Mouse (Mus musculus): ENCODE results near the gene Armc10. TPM values are rescaled to one million over a fixed set of nuclear protein-coding genes. Genes with fewer than 3 reads are reported as not detected.
"Not testable (repeated sequence)": the region's sequence is repeated elsewhere in the genome, so short reads cannot be mapped to it uniquely, and the experiment has no call there.

Armc10 gene
- total RNA-seq (2015) (51.9 and 52.8 TPM in 2 replicates), total RNA-seq (2017) (50.8 and 59.1 TPM in 2 replicates)

DNA sequence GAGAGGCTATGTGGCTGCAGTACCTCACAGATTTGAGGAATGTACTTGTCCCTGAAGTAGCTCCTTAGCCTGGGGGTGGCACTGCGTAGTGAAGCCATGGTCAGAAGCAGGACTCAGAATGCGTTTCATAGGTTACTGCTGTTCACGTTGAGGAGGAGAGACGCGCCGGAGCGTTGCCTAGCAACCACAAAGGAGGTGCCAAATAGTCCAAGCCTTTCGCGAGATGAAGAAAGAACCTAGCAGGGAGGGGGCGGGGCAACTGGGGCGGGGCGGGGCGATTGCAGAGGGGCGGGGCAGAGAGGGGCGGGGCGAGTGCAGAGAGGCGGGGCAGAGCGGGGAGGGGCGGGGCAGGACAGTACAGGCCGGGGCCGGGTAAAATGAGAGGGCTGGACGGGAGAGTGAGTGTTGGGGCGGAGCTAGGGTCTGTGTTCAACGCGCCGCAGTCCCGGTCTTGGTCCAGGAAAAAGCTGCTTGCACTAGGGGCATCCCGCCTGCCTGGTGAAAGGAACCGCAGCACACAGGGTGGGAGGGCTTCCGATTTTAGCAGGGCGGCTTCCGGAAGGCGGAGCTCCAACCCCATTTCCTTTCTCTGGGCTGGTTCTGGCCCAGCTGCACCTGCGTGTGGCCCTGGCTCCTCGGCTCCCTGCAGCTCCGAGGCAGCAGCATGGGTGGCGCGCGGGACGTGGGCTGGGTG, at the start of gene Armc10, which contains the start of gene Fbxl13:
Gene Armc10, plus strand, starts transcription at position 375 of the 694 bp plus-strand sequence.
Gene Fbxl13, minus strand, starts transcription at position 196 of the 694 bp plus-strand sequence.
- peak; percentile 88 for ATAC-seq (replicated peaks; ENCODE audit: poor library complexity)

DNA sequence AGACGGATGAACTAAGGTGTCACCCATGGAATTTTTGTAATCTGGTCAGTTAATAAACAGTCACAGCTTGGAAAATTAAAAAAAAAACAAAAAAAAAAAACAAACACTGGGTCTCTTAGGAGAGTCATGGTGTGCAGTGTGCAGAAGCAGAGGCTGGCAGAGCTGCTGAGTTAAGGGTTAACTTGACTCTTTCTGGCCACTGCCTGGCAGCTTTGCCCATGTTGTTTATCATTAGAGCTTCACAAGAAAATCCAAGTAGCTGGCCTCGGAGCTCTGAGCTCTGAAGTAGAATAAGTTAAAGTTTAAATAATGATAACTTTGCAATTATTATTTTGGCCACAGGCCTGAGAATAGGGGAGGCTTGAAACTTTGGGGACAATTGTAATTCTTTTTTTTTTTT, 46.1 kb upstream of the Armc10 start:
- ATAC-seq (replicated peaks; ENCODE audit: poor library complexity) = not testable (repeated sequence)

DNA sequence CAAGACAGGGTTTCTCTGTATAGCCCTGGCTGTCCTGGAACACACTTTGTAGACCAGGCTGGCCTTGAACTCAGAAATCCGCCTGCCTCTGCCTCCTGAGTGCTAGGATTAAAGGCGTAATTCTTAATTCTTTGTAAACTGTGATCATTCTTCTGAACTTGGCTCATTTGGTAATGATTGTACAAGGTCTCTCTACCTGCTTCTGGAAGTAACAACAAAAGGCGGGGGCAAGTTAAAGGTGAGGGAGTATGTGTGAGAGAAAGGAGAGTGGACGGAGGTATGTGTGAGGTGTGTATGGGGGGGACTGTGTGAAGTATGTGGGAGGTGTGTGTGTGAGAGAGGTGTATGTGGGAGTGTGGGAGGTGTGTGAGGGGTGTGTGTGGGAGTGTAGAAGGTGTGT, 45.7 kb upstream of the Armc10 start:
- ATAC-seq (replicated peaks; ENCODE audit: poor library complexity) = no peak

DNA sequence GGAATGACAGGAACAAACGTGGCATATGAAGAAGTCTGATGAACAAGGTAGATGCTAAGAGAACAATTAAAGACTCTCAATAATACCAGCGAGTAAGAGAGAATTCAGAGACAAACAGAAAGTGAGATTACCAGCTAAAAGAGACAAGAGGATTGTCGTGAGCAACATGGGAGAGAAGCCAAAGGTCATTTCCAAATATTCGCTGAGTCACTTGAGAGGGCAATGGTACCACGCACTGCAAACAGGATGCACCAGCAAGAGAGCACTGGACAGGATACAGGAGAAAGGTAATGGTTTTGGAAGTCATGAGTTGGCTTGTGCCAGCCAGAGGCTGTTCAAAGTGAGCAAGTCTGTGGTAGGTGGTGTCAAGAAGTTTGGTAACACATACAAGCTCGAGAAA, 39.7 kb upstream of the Armc10 start:
- ATAC-seq (replicated peaks; ENCODE audit: poor library complexity) = no peak

DNA sequence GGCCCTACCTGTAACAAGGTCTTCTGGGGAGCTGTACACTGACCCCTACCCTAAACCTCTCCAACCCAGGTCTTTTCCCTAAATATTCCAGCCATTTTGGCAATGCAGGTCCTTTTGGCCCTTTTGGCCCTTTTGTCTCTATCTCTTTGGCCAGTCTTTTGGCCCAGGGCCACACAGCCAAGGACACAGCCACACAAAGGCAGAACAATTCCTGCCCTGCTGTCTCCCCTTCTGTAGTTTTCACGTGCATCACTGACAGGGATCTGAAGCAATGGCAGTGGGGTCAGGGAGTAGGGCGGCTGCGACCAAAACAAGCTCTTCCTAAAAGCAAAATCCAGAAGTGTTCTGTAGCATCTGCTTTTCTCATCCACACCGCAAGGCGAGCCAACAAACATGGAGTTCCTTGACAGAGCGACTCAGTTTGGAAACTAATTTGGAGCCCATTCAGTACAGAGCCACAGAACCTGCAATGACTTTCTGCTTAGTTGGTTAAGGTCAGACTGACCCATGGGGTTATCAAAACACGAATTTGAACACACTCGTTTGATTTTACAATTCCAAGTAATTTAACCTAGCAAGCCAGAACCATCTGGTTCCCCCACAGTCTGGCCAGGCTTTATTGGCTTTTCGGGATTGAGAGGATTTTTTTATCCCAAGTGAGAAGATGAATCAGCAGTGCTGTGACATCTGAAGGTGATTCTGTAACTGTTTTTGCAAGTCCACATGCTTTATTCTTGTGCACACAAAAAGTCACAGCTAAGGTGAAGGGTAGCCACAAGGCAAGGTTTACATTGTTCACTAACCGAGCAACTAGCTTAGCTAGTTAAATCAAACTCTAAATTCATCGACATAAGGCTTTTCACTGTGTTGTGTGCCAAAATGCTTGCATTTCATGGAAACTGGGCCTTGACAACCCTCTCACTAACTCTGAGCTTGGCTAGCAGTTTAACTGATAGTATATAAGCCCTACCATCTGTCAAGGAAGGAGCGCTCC, 37.0 kb upstream of the Armc10 start:
- no peak for ATAC-seq (replicated peaks; ENCODE audit: poor library complexity)

DNA sequence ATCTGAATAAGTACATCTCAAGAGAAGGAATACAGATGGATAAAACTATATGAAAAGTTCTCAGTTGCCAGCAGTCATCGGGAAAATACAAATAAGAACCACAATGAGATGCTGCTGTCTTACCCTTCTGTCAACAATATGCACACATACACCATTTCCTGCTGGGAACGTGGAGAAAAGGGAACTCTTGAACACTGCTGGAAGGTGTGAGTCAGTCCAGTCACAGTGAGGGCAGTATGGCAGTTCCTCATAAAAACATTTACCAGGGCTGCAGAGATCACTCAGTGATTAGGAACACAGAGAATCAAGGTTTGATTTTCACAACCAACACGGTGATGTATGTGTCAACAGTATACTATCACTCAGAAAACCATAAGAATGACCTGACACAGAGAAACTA, 34.6 kb upstream of the Armc10 start:
- ATAC-seq (replicated peaks; ENCODE audit: poor library complexity) = peak; percentile 89

DNA sequence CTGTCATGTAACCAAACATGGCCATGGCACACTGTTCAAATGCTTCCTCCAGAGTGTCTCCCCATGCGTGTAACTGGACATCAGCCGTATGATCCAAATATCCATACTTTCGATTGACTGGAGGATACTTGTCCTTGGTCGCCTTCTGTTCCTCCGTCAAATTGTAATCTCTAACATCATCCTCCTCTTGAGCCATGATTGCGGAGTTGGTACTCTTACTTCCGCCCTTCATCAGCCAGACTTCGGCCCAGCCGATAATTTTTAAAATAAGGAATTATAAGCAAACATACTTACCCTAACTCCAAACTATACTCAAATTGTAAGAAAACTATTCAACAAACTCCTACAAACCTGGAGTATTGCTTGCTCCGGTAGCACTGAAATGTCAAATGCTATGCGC, 31.3 kb upstream of the Armc10 start:
- peak; percentile 45; the same call in 1 of the 2 replicates for ATAC-seq (replicated peaks; ENCODE audit: poor library complexity)

DNA sequence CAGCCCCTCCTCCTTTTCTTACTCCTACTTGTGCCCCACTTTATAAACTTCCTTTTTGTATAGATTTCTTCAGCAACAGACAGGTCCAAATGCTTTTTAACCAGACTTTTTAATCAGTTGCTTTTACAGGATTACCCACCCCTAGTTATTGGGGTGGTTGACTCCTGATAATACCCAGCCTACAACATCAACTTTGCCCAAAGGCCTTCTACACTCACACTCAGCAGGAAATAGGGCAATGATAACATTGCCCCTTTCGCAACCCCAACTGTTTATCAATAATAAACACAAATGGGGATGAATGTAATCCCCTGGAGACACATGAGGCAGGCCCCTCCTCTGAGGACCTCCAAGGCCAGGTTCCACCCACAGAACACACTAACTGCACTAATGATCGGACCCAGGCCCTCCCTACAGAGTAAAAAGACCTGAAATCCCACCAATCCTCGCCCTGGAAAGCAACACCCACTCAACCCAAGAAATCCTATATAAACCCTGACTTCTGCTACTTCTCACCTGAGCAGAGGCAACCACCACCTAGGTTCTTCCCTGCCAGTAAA, 29.1 kb upstream of the Armc10 start:
- ATAC-seq (replicated peaks; ENCODE audit: poor library complexity) = peak; percentile 55

DNA sequence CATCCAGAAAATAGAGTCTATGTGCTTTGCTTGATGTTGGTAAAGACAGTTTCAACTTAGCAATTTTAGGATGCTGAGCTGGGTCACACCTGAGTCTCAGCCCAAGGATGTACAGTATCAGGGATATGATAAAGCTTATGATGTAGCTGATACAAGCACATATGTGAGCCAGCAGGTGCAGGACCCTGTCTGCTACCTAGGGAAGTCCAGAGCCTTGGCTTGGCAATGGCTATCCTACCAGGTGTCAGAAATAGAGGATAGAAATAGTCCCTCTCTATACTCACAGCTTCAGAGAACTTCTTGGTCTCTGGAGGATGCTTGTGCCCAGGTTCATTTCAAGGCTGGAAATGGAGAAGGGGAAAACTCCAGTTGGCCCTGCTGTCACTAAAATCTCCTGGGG, 19.7 kb upstream of the Armc10 start:
- no peak for ATAC-seq (replicated peaks; ENCODE audit: poor library complexity)

DNA sequence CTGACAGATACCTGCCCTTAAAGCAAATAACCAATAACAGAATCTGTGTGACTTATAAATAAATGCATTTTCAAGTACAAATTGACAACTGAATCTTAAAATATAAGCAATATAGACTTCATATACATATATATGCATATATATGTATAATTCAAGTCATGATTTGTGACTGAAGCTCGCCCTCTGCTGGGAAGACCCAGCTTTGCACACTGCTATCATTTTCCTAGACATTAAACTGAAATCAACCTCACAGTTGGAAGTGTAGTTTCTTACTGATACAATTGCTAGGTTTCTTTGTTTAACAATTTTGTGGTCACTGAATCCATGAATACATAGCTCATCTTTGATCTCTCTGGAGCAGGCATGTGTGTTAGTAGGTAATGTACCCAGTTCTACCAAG, 4.7 kb upstream of the Armc10 start:
- peak; percentile 47 for ATAC-seq (replicated peaks; ENCODE audit: poor library complexity)

DNA sequence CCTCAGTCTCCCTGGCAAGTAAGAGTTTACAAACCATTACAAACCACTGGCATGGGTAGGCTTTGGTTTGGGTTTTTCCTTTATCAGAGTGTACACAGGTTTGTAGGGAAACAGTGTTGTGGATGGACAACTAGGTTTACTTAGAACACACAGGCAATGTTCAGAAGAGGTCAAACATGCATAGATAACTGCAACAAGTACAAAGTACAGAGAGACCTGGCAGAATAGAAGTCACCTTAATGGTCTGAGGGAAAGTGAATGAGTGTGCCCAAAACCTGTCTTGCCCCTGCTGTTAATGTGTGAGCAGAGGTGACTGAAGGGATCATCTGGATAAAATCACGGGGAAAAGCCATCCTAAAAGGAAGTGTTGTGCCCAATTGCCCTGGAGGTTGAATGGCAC, 2.0 kb upstream of the Armc10 start:
- no peak for ATAC-seq (replicated peaks; ENCODE audit: poor library complexity)

DNA sequence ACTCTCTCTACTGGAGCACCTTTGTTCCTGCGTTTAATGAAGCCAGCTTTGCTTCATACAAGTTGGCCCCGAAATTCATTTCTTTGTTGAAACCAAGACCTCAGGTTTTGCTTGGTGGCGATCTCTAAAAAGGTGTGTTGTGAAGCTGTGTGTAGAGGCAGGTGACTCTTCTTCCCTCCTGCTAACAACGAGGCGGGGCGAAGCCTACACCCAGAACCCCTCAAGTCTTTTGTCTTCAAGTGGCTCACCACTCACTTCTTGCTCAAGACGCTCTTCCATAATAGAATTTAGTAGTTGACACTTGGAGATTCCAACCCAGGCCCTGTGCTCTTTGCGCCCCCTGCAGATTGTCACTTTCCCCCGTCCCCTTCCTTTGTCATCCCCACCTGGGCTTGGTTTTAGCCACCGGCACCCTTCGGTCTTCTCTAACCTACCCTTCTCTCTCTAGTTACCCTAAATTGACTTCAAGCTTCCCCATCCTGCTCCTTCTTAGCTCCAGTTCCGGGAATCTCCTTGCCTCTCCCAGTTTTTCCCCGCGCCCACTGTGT, 648 bp upstream of the Armc10 start:
- ATAC-seq (replicated peaks; ENCODE audit: poor library complexity) = 0 out of 2 replicates have a peak, but pooled peaks have one; percentile 9

DNA sequence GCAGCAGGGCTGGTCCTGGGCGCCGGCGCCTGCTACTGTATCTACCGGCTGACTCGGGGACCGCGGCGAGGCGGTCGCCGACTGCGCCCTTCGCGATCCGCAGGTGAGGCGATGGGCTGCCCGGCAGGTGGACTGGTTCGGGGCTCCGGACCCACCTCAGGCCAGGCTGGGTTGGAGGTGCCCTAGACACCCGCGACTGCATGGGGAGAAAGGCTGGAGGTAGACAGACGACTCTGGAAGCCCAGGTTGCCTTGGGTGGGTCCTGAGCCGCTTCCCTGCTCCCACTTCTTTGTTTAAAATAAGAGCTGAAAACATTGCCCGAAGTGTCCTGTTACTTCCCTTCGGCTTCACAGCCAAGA, 499 bp downstream of the Armc10 start:
- no peak for ATAC-seq (replicated peaks; ENCODE audit: poor library complexity)

DNA sequence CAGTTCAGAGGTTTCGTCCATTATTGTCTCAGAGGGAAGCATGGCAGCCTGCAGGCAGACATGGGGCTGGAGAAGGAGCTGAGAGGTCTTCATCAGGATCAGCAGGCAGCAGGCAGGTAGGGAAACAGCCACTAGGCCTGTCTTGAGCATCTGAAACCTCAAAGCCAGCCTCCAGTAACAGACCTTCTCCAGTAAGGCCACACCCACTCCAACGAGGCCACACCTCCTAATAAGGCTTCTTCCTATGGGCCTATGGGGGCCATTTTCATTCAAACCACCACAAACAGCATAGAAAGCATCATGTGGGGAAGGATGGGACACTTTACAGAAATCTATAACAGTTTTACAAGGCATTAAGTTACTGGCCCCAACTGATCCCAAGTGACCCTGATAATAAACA, 5.1 kb downstream of the Armc10 start:
- ATAC-seq (replicated peaks; ENCODE audit: poor library complexity) = no peak

DNA sequence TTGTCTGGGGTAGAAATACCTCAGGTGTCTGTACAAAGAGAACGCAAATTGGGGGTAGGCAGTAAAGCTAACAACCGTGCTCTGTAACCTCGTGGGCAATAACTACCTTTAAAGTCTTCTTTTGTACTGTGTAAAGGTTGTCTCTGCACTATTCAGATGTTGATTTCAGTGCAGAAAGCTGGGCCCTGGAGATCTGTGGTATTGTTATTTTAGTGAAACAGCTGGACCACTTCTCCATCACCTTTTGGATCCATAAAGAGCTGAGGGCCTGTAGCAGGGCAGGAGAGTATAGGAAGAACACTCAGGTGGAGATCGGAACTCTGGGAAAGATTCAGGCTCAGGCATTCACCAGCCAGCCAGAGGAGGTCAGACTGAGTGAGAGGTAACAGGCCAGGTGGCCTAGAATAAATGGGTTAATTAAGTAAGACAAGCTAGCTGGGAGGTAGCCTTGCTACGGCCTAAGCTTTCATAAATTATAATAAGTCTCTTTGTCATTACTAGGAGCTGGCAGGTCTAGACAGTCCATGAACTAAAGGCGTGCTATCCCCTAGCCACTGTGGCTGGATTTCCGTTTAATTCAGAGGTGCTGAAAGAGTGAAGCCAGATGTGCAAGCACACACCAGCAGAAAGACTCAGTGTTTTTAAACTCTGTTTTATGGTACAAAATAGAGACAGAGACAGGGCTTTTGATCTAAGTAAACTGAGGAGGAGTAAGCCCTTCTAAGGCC, 6.4 kb downstream of the Armc10 start:
- ATAC-seq (replicated peaks; ENCODE audit: poor library complexity) = no peak

DNA sequence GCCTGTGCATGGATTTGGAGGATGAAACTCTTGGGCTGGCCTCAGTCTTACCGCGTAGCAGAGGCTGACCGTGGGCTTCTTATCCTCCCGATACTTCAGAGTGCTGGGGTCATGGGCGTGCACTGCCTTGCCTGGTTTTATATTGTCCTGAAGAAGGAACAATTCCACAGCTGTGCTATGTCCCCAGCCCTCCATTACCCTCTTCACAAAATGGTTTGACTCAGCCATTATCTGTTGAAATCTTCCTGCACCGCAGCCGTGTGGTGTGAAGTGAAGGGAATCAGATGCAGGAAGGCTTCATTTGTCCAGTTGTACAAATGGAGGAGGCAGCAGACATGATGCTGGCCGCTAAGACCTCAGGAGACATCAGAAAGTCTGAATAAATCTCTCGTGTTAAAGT, 11.3 kb downstream of the Armc10 start:
- no peak for ATAC-seq (replicated peaks; ENCODE audit: poor library complexity)

DNA sequence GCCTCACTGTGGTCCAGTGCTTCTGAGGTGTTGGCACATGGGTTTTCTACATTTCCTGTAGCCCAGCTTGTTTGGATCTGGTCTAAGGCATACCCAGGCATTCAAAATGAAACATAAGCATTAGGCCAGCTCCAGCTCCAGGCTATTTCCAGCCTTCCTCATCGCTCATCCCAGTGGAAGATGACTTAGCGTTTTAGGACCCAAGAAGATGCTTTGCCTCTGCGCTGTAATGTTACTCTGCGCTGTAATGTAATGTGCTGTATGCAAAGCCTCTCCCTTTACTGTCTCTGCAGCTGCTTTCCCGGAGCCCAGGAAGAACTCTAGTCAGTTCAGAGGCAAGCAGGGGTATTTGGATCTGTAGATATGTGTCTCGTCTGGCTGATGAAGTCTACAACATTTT, 12.4 kb downstream of the Armc10 start:
- ATAC-seq (replicated peaks; ENCODE audit: poor library complexity) = no peak

DNA sequence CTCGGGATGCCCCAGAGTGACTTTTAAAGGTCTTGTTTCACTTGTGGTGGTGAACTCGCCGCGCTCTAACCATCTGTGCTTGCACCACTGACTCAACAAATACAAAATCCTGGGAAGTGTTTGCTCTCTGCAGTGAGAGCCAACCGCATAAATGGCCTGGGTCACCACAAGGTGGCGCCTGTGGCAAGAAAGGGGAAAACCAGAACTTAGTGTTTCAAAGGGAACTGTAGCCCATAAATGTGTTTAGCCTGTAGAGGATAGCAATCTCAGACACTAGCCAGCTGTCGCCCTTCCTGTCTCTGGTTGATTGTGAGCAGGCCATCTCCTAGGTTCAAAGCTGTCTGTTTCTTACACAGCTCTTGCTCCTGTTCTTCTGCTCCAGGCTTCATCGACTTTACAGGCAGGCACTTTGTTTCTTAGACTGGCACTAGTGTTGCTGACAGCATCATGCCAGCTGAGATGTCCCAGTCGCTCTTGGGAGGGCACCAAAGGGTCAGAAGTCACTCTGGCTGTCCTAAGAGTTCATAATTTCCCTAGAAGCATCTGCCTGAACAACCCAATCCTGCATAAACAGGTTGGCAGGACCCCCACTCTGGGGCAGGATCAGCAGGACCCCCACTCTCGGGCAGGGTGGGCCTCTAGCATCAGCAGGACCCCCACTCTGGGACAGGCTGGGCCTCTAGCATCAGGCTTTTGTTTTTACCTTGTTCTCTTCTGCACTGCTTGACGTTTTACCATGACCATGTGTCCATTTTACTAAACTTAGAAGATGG, 13.2 kb downstream of the Armc10 start:
- peak; percentile 99 for ATAC-seq (replicated peaks; ENCODE audit: poor library complexity)

DNA sequence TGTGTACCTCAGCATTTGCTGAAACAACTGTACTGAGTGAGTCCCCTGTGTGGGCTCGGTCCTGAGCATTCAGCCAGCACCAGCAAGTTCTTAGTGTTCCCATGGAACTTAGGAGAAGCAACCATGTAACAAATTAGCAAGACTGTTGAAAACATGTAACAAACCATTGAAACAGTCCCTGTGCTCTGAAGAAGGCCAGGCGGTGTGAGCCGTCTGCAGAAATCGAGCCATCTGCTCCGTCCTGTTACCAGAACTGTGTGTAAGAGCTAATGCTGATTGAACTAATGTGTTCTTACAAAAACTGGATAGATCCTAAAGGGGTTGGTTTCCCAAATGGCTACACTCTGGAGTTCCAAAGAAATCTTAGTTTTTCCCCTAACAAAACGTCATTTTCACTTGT, 15.2 kb downstream of the Armc10 start:
- ATAC-seq (replicated peaks; ENCODE audit: poor library complexity) = no peak

DNA sequence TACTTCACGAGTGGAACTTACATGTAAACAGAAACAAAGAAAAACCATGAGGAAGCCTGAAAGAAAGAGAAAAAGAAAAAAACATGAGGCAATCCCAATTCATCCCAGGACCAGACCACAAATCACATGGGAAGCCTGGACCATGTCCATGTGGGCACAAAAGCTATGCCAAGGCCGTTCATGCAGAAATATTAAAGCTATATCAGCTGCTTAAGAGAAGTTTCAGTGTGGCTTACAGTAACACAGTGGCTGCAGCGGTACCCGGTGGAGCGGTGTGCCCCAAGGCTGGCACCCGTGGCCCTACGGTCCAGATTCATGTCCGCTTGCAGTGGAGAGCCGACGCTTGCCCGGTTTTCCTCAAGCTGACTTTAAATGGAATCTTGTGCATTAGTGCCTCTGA, 17.5 kb downstream of the Armc10 start:
- ATAC-seq (replicated peaks; ENCODE audit: poor library complexity) = no peak
